Mouse (Mus musculus) small intestine, adult 2 months (tissue): ENCODE measurements around the gene Med13l. TPM values are rescaled to one million over a fixed set of nuclear protein-coding genes. Genes with fewer than 3 reads are reported as not detected.
A peak's percentile ranks its signal among the peaks of the same experiment; 100 is the strongest.

Experiments used
- H3K27ac ChIP-seq: fragments of 200-500 bp; 2 replicates; pipeline ENCODE4 v1.5.1; 2012; ENCODE audit warnings: low read depth, low read length, control low read depth, inconsistent platforms; ENCODE audit not compliant: insufficient read depth
- H3K27me3 ChIP-seq: fragments of 200-500 bp; 2 replicates; pipeline ENCODE4 v1.6.1; 2012; ENCODE audit warnings: mild to moderate bottlenecking, moderate library complexity, low read length, inconsistent platforms; ENCODE audit not compliant: control insufficient read depth, insufficient read depth
- H3K36me3 ChIP-seq: fragments of 200-500 bp; 2 replicates; pipeline ENCODE4 v1.6.1; 2012; ENCODE audit warnings: mild to moderate bottlenecking, low read length, control low read depth, inconsistent platforms; ENCODE audit not compliant: control insufficient read depth, insufficient read depth
- H3K4me1 ChIP-seq: fragments of 200-500 bp; 2 replicates; pipeline ENCODE4 v1.6.1; 2012; ENCODE audit warnings: low read length, inconsistent platforms, mixed read lengths; ENCODE audit not compliant: control insufficient read depth, insufficient read depth, insufficient read length
- H3K4me3 ChIP-seq: fragments of 200-500 bp; 2 replicates; pipeline ENCODE4 v1.5.1; 2012; ENCODE audit warnings: low read depth, mild to moderate bottlenecking, control low read depth, inconsistent platforms, low read length, moderate library complexity
- CTCF ChIP-seq: fragments of 200-500 bp; IDR thresholded peaks from 2 replicates; pipeline ENCODE4 v1.5.1; 2012; ENCODE audit warnings: low read depth, mild to moderate bottlenecking, control low read depth, inconsistent platforms, low read length, moderate library complexity, mixed read lengths; ENCODE audit not compliant: insufficient replicate concordance, insufficient read length; ENCODE audit errors: extremely low read depth
- POLR2A ChIP-seq: fragments of 200-500 bp; IDR thresholded peaks from 2 replicates; pipeline ENCODE4 v1.6.1; 2012; ENCODE audit warnings: low read depth, mild to moderate bottlenecking, control low read depth, inconsistent platforms, low read length, moderate library complexity
- WGBS: fragments of 180-500 bp; shearing (Covaris S2); methylation state at CpG from one replicate; pipeline ENCODE4 v1.1.7; 2018; 5-methylcytosine and 5-hydroxymethylcytosine counted together
- polyA plus RNA-seq: library from polyadenylated mRNA; depleted of rRNA; stranded (reverse); fragments of >200 nt; gene quantifications from 2 replicates; pipeline ENCODE4 v1.2.3, GENCODE M21; 2012

Med13l gene
- polyA plus RNA-seq, 1 experiment: 13.6 TPM

GRCm38 (mm10) chr5:118639117-118639707 is 78.7 kb downstream of the Med13l start:
- Histone ChIP-seq H3K36me3 (no peaks in the 10 kb centered on the region), H3K4me3 (no peak overlapping the region), H3K27me3 (no peaks in the 10 kb centered on the region), H3K4me1 (peaks cover 12% of the 10 kb centered on the region), H3K27ac (no peak overlapping the region)
- WGBS: 45% methylated on average over 5 of the region's 5 CpGs
- TF ChIP-seq CTCF (no peak), POLR2A (no peak)

GRCm38 (mm10) chr5:118644041-118644440 is 83.6 kb downstream of the Med13l start:
- TF ChIP-seq POLR2A: no peak
- TF ChIP-seq CTCF: no peak
- Histone ChIP-seq H3K4me1 (peaks cover 31% of the 10 kb centered on the region), H3K27ac (no peak overlapping the region), H3K4me3 (no peak overlapping the region), H3K36me3 (no peaks in the 10 kb centered on the region), H3K27me3 (no peaks in the 10 kb centered on the region)
- 54% methylated on average over 12 of the region's 12 CpGs for WGBS

DNA sequence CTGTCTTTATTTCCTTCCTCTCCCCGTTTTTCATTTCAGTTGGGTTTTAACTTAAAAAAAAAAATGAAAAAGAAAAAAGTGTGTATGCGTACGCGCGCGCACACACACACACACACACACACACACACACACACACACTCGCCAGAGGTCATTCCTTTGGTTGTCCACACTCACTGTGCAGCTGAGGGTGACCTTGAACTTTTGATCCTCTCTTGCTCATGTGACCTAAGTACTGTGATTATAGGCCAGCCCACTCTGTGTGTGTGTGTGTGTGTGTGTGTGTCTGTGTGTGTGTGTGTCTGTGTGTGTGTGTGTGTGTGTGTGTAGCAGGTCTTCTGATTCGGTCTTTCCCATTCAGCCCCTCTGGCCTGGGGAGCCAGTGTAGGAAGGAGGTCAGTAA is 84.0 kb downstream of the Med13l start:
- no peak overlapping the region for H3K4me3 ChIP-seq
- H3K36me3 ChIP-seq: no peaks in the 10 kb centered on the region
- H3K4me1 ChIP-seq: peaks cover 31% of the 10 kb centered on the region
- H3K27me3 ChIP-seq: no peaks in the 10 kb centered on the region
- TF ChIP-seq CTCF: no peak
- TF ChIP-seq POLR2A: no peak
- no peak overlapping the region for H3K27ac ChIP-seq
- WGBS: 81% methylated on average over 8 of the region's 8 CpGs

DNA sequence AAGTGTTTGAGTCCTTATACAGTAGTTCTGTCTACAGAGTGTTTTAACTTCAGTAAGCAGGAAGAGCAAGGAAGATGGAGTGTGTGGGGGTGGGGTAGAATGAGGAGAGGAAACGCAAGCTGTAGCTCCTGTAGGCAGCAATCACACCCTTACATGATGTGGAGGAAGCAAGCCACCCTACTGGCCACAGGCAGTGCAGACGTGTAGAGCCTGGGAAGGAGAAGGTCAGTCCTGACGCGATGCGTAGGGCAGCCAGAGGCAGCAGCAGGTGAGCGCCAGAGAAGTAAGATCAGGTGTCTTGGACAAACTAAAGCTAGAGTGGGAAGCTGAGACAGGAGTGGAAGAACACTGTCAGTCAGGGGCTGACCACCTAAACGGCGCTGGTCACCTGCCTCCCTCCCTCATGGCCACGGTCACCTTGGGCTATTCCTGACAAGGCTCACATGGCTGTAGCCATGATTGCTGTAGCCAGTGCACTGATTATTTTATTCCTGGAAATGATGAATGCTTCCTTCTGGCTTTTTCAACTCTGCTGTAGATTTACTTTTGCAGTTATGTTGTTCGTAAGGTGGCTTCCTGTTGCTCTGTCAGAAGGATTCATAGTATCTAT is 84.8 kb downstream of the Med13l start:
- H3K36me3 ChIP-seq: no peaks in the 10 kb centered on the region
- H3K27me3 ChIP-seq: no peaks in the 10 kb centered on the region
- WGBS: 73% methylated on average over 10 of the region's 10 CpGs
- TF ChIP-seq CTCF: no peak
- TF ChIP-seq POLR2A: no peak
- no peak overlapping the region for H3K4me3 ChIP-seq
- peaks cover 33% of the 10 kb centered on the region for H3K4me1 ChIP-seq
- no peak overlapping the region for H3K27ac ChIP-seq

DNA sequence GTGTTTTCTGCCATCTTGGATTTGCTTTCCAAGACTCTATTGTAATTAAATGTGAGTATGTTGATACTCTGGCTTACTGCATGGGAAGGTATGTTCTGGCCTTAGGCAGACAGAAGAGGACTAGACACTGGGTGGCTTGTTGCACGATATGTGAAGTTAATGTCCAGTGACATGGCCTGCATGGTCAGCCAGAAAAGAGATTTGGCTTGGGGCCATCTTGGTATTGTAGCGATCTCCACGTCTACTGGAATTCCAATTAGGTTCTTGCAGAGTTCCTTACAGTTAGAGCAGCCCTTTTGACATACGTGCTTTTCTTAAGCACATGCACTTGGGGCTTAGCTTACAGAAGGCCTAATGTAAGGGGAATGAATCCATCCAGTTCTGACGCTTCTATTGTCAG is 86.4 kb downstream of the Med13l start:
- Histone ChIP-seq H3K4me1 (peaks cover 42% of the 10 kb centered on the region), H3K36me3 (no peaks in the 10 kb centered on the region), H3K4me3 (no peak overlapping the region), H3K27ac (no peak overlapping the region), H3K27me3 (no peaks in the 10 kb centered on the region)
- WGBS: 39% methylated on average over 5 of the region's 5 CpGs
- TF ChIP-seq CTCF: no peak
- TF ChIP-seq POLR2A: no peak

DNA sequence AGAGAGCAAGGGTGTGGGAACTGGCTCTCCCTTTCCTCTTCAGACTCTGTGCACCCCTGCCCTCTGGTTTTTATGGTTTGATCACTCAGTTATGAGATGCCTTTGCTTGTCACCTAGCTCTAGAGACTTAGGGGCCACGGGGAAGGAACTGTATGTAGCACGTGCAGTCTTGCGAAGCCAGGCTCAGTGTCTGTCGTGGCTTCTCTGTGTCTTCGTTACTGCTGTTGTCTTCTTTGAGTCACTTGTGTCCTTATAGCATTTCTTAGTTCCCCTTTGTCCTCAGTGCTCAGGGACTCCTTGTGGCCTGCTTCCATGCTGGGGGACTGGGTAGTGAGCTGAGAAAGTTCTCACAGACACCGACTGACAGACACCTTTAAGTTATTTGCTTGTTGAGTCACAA is 86.9 kb downstream of the Med13l start:
- WGBS: 18% methylated on average over 6 of the region's 6 CpGs
- H3K27ac ChIP-seq: peak overlapping the region; percentile 47; the same call in 1 of the 2 replicates

DNA sequence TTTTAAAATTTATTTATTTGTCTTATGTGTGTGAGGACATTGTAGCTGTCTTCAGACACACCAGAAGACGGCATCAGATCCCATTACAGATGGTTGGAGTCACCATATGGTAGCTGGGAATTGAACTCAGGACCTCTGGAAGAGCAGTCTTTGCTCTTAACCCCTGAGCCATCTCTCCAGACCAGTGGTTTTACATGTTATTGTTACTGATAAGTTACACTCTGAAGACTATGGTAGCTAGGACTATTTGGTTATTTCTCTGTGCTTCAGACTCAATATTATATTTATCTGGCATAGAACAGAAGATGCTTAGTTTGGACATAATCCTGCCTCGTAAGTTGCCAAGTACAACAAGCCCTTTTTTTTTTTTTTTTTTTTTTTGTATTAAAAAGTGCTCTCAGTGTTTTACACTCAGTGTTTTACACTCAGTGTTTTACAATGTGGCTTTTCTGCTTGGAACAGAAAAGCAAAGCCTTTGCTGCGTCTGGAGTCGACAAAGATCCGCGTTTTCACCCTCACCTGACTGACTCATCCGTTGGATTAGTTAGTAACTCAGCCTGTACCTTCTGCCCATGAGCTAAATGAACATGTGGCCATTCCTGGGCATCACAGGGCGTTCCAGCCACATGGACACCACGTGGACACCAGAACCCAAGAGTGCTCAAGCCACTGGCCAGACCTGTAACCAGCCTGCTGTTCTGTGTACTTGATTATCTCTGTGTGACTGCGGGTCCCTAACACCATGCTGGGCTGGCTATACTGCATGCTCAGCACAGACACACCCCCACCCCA is 88.9 kb downstream of the Med13l start:
- TF ChIP-seq POLR2A (no peak), CTCF (no peak)
- 54% methylated on average over 10 of the region's 10 CpGs for WGBS

More for the DNA sequence above, 86.9 kb downstream of the Med13l start:
- no peak overlapping the region for H3K4me3 ChIP-seq
- no peaks in the 10 kb centered on the region for H3K27me3 ChIP-seq
- H3K4me1 ChIP-seq: peaks cover 42% of the 10 kb centered on the region
- TF ChIP-seq CTCF (no peak), POLR2A (no peak)
- H3K36me3 ChIP-seq: no peaks in the 10 kb centered on the region

More for the DNA sequence above, 88.9 kb downstream of the Med13l start:
- no peak overlapping the region for H3K4me3 ChIP-seq
- no peak overlapping the region for H3K27ac ChIP-seq
- no peaks in the 10 kb centered on the region for H3K27me3 ChIP-seq
- H3K36me3 ChIP-seq: no peaks in the 10 kb centered on the region
- peaks cover 38% of the 10 kb centered on the region for H3K4me1 ChIP-seq
